Mouse (Mus musculus): ENCODE results near the gene Cdc42bpg.
A peak's percentile ranks its signal among the peaks of the same experiment; 100 is the strongest.

Gene Cdc42bpg

GRCm38 (mm10) chr19:6324751-6325150 is 18.5 kb downstream of the Cdc42bpg start:
- no peak for DNase-seq (ENCODE audit: low spot score in 2 of 2)

GRCm38 (mm10) chr19:6331178-6331577 is 24.9 kb downstream of the Cdc42bpg start:
- DNase-seq (ENCODE audit: low spot score in 2 of 2) = no peak

- DNase-seq (ENCODE audit: low spot score in 2 of 2) = peak; percentile 45 to 46
Measured at GRCm38 (mm10) chr19:6331719-6332516, 25.7 kb downstream of the Cdc42bpg start.

GRCm38 (mm10) chr19:6333761-6334595 is 27.7 kb downstream of the Cdc42bpg start:
- DNase-seq (ENCODE audit: low spot score in 2 of 2) = no peak

GRCm38 (mm10) chr19:6334673-6335457 is 28.6 kb downstream of the Cdc42bpg start, which contains the start of gene Men1:
Gene Men1 (plus strand): TSS chr19:6334979.
- DNase-seq (ENCODE audit: low spot score in 2 of 2) = peak; percentile 81 to 93

- DNase-seq (ENCODE audit: low spot score in 2 of 2) = peak in 1 of 2 experiments; percentile 41
Measured at GRCm38 (mm10) chr19:6335458-6335827, 29.2 kb downstream of the Cdc42bpg start.

- no peak for DNase-seq (ENCODE audit: low spot score in 2 of 2)
Measured at GRCm38 (mm10) chr19:6336920-6337319, 30.7 kb downstream of the Cdc42bpg start.

- DNase-seq (ENCODE audit: low spot score in 2 of 2) = no peak
Measured at GRCm38 (mm10) chr19:6338171-6338570, 31.9 kb downstream of the Cdc42bpg start.

- no peak for DNase-seq (ENCODE audit: low spot score in 2 of 2)
Measured at GRCm38 (mm10) chr19:6338716-6339115, 32.5 kb downstream of the Cdc42bpg start.

GRCm38 (mm10) chr19:6339191-6339590 is 32.9 kb downstream of the Cdc42bpg start:
- DNase-seq (ENCODE audit: low spot score in 2 of 2) = no peak

GRCm38 (mm10) chr19:6339890-6340504 is 33.7 kb downstream of the Cdc42bpg start:
- DNase-seq (ENCODE audit: low spot score in 2 of 2) = no peak

GRCm38 (mm10) chr19:6340524-6341452 is 34.5 kb downstream of the Cdc42bpg start, which contains the start of gene Map4k2:
Gene Map4k2 (plus strand): TSS chr19:6341135.
- DNase-seq (ENCODE audit: low spot score in 2 of 2) = peak; percentile 78 to 80

GRCm38 (mm10) chr19:6341453-6342077 is 35.3 kb downstream of the Cdc42bpg start:
- DNase-seq (ENCODE audit: low spot score in 2 of 2) = no peak

GRCm38 (mm10) chr19:6342276-6342933 is 36.1 kb downstream of the Cdc42bpg start:
- no peak for DNase-seq (ENCODE audit: low spot score in 2 of 2)

- DNase-seq (ENCODE audit: low spot score in 2 of 2) = no peak
Measured at GRCm38 (mm10) chr19:6343066-6343925, 37.0 kb downstream of the Cdc42bpg start.

GRCm38 (mm10) chr19:6343996-6344395 is 37.7 kb downstream of the Cdc42bpg start:
- DNase-seq (ENCODE audit: low spot score in 2 of 2) = no peak

- DNase-seq (ENCODE audit: low spot score in 2 of 2) = no peak
Measured at GRCm38 (mm10) chr19:6346023-6346422, 39.8 kb downstream of the Cdc42bpg start.

- no peak for DNase-seq (ENCODE audit: low spot score in 2 of 2)
Measured at GRCm38 (mm10) chr19:6346661-6347060, 40.4 kb downstream of the Cdc42bpg start.
